Mouse (Mus musculus) E14TG2a.4 (cell line): Measurements from ENCODE around the gene Hdac6.
A peak's percentile ranks its signal among the peaks of the same experiment; 100 is the strongest.

Experiments
- CTCF ChIP-seq: conservative IDR thresholded peaks from 2 replicates; pipeline ENCODE4 v1.5.1; 2014; ENCODE audit warnings: low read length
- NANOG ChIP-seq: IDR thresholded peaks from 2 replicates; pipeline ENCODE4 v1.6.1; 2014; ENCODE audit warnings: borderline replicate concordance, low read length, mixed read lengths

DNA sequence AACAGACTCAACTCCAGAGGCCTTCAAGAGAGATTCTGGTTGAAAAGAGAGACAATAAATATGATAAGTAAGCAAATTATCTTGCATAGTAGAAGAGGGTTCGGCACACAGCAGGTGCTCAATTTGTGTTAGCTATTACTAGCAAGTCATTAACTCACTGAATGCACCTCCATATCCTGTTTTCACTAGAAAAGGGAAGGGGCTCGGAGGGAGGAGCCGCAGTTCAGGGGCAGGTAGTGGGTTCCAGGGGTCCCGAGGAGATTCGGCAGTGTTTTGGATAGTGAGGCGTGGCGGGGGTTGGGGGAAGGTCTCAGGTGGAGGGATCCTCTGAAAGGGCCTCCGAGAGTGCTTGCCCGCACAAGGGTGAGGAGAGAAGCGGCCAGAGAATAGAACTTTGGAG lies 20.6 kb downstream of the Hdac6 start:
- TF ChIP-seq CTCF (no peak), NANOG (peak; percentile 71)
